Mouse (Mus musculus) liver (tissue): ENCODE data around the gene Fgf14.
"Not testable (repeated sequence)": the region's sequence is repeated elsewhere in the genome, so short reads cannot be mapped to it uniquely, and the experiment has no call there.

Experiments
- DNase-seq: peaks from one replicate; pipeline ENCODE4 v3.0.0-alpha.2; 2020; ENCODE audit warnings: mixed read lengths

The Fgf14 gene

DNA sequence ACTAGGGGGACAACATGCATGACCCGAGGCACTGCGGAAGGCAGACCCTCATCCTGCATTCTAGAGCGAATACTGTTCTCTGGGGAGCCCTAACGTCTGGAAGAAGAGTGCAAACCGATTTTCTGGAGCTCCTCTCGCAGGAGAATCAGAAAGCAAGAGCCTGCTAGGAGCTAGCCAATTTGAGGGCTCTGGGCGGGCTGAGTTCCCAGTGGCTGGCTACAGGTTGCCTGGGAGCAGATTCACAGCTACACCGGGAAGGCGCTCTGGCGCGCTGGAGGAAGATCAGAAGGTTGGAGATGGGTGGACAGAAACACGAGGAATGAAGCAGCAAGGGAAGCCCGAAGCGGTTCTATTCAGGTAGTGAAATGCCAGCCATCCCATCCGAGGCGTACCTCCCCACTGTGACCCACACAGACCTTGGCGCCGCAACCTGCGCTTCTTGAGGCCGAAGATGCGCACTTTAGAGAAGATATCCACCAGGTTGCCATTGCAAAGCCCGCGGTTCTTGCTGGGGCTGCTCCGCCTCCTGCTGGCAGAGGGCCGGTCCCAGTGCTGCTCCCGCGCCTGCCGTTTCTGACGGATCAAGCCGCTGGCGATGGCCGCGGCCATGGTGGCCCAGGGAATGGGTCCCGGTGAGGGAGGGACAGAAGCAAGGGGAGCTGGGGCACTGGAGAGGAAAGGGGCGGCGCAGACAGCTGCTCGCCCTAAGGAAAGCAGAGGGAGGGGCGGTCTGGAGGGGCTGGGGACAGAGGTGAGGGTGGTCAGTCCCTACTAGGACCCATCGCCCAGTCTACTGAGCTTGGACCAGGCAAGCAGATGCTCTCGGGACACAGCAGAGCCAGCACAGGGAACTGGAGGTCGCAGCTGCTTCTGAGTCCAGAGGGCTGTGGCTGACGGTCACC is 484.8 kb downstream of the Fgf14 start:
- peak; percentile 5 for DNase-seq

GRCm38 (mm10) chr14:124180265-124180664 is 496.7 kb downstream of the Fgf14 start:
- DNase-seq: no peak

DNA sequence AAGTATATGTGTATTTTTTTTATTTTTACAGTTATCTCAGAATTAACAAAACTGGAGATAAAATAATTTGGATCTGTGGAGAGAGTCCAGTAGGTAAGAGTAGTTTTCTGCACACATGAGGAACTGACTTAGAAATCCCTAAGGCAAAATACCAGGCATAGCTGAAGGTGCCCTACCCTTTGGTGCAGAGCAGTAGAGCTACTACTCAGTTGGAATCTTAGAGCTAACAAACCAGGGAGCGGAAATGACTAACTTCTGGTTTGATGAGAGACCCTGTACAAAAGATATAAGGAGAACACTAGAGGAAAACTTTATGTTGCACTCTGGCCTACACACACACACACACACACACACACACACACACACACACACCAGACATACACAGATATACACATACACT is 502.8 kb downstream of the Fgf14 start:
- no peak for DNase-seq

GRCm38 (mm10) chr14:124163618-124164185 is 513.2 kb downstream of the Fgf14 start:
- no peak for DNase-seq

DNA sequence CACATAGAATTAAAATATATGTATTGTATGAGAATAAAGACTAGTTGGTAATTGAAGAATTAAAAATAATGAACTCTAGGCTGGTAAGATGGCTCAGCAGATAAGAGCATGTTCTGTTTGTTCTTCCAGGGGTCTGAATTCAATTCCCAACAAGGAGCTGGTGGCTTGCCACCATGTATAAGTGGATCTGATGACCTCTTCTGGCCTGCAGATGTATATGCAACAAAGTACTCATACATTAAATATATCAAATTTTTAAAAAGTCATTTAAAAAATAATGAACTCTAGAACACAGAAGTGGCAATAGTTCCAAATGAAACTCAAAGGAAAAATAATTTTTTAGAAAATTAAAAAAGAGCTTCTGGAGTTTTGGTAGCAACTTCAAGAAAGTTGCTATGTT is 529.5 kb downstream of the Fgf14 start:
- DNase-seq: no peak

DNA sequence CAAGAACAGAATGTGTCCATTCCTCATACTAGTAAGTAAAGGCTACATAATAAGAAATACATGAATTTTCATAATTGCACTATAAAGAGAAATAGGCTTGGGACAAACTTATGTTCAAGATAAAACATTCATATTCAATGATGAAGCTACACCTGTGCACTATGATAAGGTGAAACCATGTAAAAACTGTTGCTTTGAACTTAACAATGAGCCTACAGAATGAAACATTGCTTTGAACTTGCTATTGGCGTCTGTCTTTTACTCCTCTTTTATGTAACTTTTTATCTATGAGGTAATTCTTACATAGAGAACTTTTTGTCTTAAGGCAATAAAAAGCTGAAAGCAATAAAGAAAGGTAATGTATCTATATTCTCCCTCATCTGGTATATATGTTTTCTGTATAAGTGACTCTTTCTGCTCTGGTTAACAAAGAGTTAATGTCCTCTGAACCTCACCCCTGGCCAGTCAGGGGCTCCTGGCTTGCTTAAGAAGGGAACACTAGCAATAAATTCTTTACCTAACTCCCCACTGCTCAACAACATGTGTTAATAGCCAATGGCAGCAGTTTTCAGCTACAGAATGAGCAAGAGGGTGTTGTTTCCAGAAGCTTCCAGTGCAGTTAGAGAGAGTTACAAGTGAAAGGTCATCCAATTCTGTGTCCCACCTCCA is 569.6 kb downstream of the Fgf14 start:
- no peak for DNase-seq

GRCm38 (mm10) chr14:124083126-124083525 is 593.8 kb downstream of the Fgf14 start:
- no peak for DNase-seq

DNA sequence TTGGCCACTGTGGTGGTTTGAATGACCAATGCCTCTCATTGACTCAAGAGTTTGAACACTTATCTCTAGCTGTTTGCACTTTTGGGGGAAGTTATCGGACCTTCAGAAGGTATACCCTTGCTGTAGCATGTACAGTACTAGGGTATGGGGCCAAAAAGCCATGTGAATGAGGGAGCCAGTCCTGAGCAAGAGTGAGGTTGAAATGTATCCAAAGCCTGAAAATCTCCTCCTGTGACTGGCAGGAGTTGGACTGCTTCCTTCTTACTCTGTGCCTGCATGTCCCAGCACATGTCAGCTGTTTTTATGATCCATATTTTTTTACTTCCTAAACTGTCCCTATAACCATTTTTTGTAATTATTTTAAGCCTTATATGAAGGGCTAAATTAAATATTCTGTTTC is 632.9 kb downstream of the Fgf14 start:
- no peak for DNase-seq

DNA sequence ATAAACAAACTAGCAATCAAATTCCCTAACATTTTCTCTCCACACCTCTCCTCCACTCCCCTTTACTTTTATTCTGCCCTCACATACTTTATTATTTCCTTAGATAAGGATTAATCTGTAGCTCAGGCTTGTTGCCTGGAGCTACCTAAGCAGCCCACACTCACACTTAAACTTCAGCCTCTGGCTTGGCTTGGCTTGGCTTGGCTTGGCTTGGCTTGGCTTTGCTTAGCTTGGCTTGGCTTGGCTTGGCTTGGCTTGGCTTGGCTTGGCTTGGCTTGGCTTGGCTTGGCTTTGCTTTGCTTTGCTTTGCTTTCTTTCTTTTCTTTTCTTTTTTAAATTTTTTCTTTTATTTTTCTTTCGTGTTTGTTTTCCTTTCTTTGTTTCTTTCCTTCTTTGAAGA is 636.3 kb downstream of the Fgf14 start:
- DNase-seq: no peak

- no peak for DNase-seq
Observed at GRCm38 (mm10) chr14:124037434-124037833, 639.5 kb downstream of the Fgf14 start.

DNA sequence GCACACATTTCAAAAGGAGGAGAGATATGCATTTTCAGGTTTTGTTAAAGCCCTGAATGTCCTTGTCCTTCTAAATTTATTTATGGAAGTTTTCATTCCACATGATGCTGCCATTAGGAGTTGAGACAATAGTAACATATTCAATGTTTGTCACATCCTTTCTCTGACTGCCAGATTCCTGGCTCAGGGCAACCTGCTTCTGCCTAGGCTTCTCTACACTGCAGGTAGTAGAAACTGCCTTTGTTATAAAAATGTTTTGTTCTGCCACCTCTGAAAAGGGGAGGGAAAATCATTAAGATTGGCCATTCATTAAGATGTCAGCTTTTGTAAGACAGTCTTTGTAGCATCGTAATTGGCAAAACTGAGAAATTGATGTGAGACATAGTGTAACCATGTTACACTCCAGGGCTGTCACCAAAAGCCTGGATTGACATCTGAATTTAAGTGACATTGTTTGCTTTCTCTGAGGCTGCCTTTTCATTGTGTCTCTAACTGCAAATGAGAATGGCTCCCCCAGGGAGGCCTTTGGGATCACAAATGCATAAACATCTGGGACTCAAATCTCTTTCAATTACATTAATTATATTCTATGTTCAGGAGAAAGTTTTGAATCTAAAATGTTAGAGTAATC is 640.2 kb downstream of the Fgf14 start:
- no peak for DNase-seq

- DNase-seq: not testable (repeated sequence)
Observed at GRCm38 (mm10) chr14:124033302-124033701, 643.6 kb downstream of the Fgf14 start.

GRCm38 (mm10) chr14:124027886-124028670 is 648.8 kb downstream of the Fgf14 start:
- DNase-seq: no peak

- no peak for DNase-seq
Observed at GRCm38 (mm10) chr14:123990591-123991195, 686.2 kb downstream of the Fgf14 start.

- no peak for DNase-seq
Observed at GRCm38 (mm10) chr14:123967996-123968395, 708.9 kb downstream of the Fgf14 start.

DNA sequence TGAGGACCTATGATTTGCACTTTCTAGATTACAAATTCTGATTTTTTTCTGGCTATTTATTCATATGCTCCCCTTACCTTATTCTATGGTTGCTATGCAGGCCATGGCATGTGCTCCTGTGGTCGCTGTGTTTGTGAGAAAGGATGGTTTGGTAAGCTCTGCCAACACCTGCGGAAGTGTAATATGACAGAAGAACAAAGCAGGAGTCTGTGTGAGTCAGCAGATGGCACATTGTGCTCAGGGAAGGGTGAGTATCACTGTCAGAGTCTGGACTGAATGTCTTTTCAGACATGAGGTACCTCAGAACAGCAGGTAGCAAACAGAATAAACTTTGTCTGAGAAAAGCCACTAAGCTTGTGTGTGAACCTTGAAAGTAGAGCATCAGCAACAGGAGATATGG is 710.4 kb downstream of the Fgf14 start:
- DNase-seq: no peak
